Mouse (Mus musculus) limb, embryonic 12.5 days (tissue): ENCODE data around the gene P4ha1. TPM values are rescaled to one million over a fixed set of nuclear protein-coding genes. Genes with fewer than 3 reads are reported as not detected.

Source experiments
- ATAC-seq: fragments of 200-750 bp; cut with Nextera tagmentation; 2 replicates; pipeline ENCODE4 v1.8.0; 2017; ENCODE audit warnings: low read depth, moderate TSS enrichment; ENCODE audit not compliant: insufficient number of reproducible peaks, insufficient read depth, low FRiP score, low TSS enrichment
- H3K27ac ChIP-seq: fragments of 300-500 bp; sonication (generic); 2 replicates; pipeline ENCODE4 v1.5.1; 2016; ENCODE audit warnings: mild to moderate bottlenecking, moderate library complexity
- H3K27me3 ChIP-seq: fragments of 300-500 bp; sonication (generic); 2 replicates; pipeline ENCODE4 v1.6.1; 2016; ENCODE audit warnings: mild to moderate bottlenecking, moderate library complexity
- H3K36me3 ChIP-seq: fragments of 300-500 bp; sonication (generic); 2 replicates; pipeline ENCODE4 v1.6.1; 2016; ENCODE audit warnings: mild to moderate bottlenecking, moderate library complexity
- H3K4me1 ChIP-seq: fragments of 300-500 bp; sonication (generic); replicated peaks from 2 replicates; pipeline ENCODE4 v1.6.1; 2016
- H3K4me2 ChIP-seq: fragments of 300-500 bp; sonication (generic); 2 replicates; pipeline ENCODE4 v1.6.1; 2016; ENCODE audit warnings: mild to moderate bottlenecking, moderate library complexity
- H3K4me3 ChIP-seq: fragments of 300-500 bp; sonication (generic); replicated peaks from 2 replicates; pipeline ENCODE4 v1.5.1; 2016; ENCODE audit warnings: mild to moderate bottlenecking
- H3K9ac ChIP-seq: fragments of 300-500 bp; sonication (generic); replicated peaks from 2 replicates; pipeline ENCODE4 v1.6.1; 2016; ENCODE audit warnings: mild to moderate bottlenecking, moderate library complexity
- H3K9me3 ChIP-seq: fragments of 300-500 bp; sonication (generic); 2 replicates; pipeline ENCODE4 v1.6.1; 2016; ENCODE audit warnings: mild to moderate bottlenecking, moderate library complexity
- WGBS: fragments of 180-500 bp; shearing (Covaris S2); methylation state at CpG from one replicate; pipeline ENCODE4 v1.1.7; 2016; 5-methylcytosine and 5-hydroxymethylcytosine counted together
- polyA plus RNA-seq: library from polyadenylated mRNA; unstranded; fragments of >200 nt; fragmentation: Nextera tagmentation; extraction: Ambion mirVana; gene quantifications from 2 replicates; pipeline ENCODE4 v1.2.1, GENCODE M21; 2016

Gene P4ha1
- polyA plus RNA-seq, 1 experiment from 2014 or later = 65.0 TPM

DNA sequence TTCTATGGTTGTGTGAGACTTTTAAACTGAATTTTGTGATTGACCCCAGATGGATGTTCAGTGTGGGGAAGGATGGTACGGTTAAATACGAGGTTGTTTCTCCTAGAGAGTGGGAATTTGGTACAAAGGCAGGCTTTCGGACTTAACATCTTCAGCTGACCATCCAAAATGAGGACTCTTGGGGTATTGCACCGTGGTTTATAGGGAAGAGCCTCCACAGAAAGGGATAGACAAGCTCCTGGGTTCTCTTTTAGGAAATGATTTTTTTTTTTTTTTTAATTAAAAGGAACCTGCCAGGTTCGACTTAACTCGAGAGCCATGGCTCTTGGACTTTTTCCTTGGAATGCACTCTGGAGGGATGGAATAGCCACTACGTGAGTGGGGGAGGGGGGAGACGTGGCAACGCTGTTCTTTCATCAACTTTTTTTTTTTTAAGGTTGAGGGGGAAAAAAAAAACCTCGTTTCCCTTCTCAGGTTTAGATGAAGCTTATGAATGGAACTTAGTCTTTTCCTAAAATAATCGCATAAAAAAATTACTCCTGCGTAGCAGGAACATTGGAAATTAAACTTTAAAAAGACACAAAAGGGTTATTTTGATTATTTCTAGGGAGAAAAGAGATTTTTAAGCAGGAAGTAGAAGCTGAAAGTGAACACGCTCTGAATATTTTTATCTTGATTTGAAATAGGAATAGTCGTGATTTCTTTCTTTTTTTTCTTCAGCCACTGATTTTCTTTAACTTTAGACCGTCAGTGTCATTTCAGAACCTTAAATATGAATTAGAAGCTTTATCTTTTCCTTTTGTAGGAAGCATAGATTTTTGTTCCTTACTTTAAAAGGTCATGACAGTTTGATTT, 1.4 kb downstream of the P4ha1 start:
- ATAC-seq = no peak
- peaks cover 4% of the 10 kb centered on the region for H3K36me3 ChIP-seq
- peak overlapping the region; percentile 85 for H3K4me3 ChIP-seq
- H3K27me3 ChIP-seq = no peaks in the 10 kb centered on the region
- H3K9me3 ChIP-seq = no peaks in the 10 kb centered on the region
- H3K4me1 ChIP-seq = peaks cover 34% of the 10 kb centered on the region
- WGBS = 16% methylated on average over 15 of the region's 15 CpGs
- peak overlapping the region; percentile 98 for H3K27ac ChIP-seq
- H3K4me2 ChIP-seq = peak overlapping the region; percentile 77
- H3K9ac ChIP-seq = peak overlapping the region; percentile 97

DNA sequence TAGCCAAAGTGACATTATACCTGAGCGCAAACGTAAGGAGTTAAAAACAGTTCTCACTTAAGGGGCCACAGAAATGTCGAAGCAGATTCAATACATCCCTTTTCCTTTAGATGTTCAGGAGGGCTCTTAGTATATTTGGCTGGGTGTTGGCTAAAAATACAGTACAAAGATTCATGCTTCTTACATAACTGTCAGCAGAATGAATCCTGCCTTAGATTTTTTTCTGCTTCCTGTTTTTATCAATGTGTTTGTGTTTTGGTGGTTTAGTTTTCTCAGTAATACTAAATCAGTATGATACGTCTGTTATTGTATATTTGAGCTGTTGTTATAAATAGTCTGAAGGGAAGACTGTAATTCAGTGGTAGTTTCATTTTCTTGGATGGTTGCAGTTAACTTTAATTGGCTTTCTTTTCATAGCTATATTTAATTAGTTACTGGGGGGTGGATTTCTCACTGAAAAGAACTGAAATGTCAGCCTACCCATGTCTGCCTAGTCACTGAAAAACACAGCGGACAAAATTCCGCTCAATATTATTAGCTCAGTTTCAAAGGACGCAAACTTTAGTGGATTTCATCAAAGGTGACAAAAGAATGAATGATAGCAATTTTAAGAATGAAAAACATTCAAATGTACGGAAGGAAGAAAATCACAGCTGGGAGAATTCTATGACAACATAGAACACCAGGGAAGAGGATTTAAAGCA, 3.7 kb downstream of the P4ha1 start:
- no peak overlapping the region for H3K4me3 ChIP-seq
- H3K9me3 ChIP-seq = no peaks in the 10 kb centered on the region
- H3K9ac ChIP-seq = no peak overlapping the region
- no peak for ATAC-seq
- peaks cover 32% of the 10 kb centered on the region for H3K4me1 ChIP-seq
- peaks cover 4% of the 10 kb centered on the region for H3K36me3 ChIP-seq
- H3K27ac ChIP-seq = no peak overlapping the region
- no peaks in the 10 kb centered on the region for H3K27me3 ChIP-seq
- 0 out of 2 replicates have a peak overlapping the region, but pooled peaks have one; percentile 77 for H3K4me2 ChIP-seq
- WGBS = 73% methylated on average over 8 of the region's 8 CpGs

DNA sequence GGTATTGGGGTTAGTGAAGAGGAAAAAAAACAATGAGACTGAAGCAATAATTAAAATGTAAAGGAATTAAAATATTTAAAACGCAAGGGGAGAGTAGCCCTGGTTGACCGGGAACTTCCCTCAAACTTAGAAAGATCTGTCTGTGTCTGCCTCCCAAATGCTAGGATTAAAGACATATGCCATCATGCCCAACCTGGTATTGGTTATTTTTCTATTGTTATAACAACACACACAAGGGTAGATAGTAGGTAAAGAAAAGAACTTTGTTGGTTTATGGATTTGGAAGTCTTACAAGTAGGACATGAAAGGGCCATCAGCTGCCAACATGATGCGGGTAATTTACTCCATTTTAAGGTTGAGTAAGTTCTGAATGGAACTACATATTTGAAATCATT, 4.2 kb downstream of the P4ha1 start:
- no peak overlapping the region for H3K27ac ChIP-seq
- peaks cover 4% of the 10 kb centered on the region for H3K36me3 ChIP-seq
- 93% methylated on average over 3 of the region's 3 CpGs for WGBS
- peaks cover 26% of the 10 kb centered on the region for H3K4me1 ChIP-seq
- H3K4me2 ChIP-seq = no peak overlapping the region
- H3K27me3 ChIP-seq = no peaks in the 10 kb centered on the region
- H3K9ac ChIP-seq = no peak overlapping the region
- no peak for ATAC-seq
- no peaks in the 10 kb centered on the region for H3K9me3 ChIP-seq
- no peak overlapping the region for H3K4me3 ChIP-seq

DNA sequence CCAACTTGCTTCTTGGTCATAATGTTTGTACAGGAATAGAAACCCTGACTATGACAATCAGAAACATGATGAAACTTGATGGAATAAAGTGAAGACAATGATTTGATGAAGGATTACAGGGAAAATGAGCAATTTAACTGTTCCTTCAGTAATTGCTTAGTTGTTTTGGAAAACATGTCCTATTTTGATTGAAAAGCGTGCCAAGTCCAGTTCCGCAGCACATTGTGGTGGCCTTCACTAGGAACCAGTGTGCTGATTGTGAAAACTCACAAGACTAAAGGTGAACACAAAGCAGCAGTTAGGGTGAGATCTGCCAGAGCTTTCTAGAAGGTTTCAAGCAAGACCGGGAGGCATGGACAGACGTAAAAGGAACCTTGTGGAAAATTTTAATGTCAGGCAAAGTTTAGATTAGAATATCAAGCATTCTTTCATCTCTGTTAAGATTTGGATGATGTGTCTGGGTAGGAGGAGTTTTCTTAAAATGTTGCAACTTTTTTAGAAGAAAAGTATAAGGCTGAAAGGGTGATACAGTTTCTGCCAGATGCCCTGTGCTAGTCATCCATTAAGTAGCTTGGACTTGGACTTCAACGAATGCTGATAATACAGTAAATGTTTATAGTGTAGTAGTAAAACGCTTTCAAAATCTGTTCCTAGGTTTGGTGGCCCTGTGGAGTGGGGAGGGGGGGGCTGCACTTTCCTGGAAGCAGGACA, 8.6 kb downstream of the P4ha1 start:
- Histone ChIP-seq H3K27me3 (no peaks in the 10 kb centered on the region), H3K27ac (no peak overlapping the region), H3K9me3 (no peaks in the 10 kb centered on the region), H3K4me3 (no peak overlapping the region), H3K36me3 (peaks cover 4% of the 10 kb centered on the region), H3K4me1 (peaks cover 16% of the 10 kb centered on the region), H3K4me2 (no peak overlapping the region), H3K9ac (no peak overlapping the region)
- ATAC-seq = no peak
- WGBS = 78% methylated on average over 6 of the region's 6 CpGs

DNA sequence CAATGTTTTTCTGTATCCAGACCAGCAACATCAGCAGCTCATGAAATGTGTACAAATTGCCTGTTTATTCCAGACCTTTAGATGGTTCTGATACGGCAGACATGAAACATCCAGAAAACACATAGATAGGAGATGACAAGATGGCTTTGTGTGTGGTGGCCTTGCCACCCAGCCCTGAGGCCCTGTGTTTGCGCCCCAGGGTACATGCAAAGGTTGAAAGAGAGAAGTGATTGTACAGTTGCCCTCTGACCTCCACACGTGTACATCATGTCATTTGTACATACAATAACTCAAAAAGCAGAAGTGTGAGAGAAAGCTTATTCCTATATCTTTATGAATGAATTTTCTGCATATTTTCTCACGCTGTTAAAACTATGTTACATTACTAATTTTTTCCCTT, 10.3 kb downstream of the P4ha1 start:
- 86% methylated on average over 4 of the region's 4 CpGs for WGBS
- no peak overlapping the region for H3K27ac ChIP-seq
- no peak overlapping the region for H3K4me3 ChIP-seq
- H3K9me3 ChIP-seq = no peaks in the 10 kb centered on the region
- no peak overlapping the region for H3K4me2 ChIP-seq
- no peaks in the 10 kb centered on the region for H3K27me3 ChIP-seq
- peaks cover 14% of the 10 kb centered on the region for H3K36me3 ChIP-seq
- H3K9ac ChIP-seq = no peak overlapping the region
- ATAC-seq = no peak
- peaks cover 11% of the 10 kb centered on the region; the same call in 1 of the 2 replicates for H3K4me1 ChIP-seq

DNA sequence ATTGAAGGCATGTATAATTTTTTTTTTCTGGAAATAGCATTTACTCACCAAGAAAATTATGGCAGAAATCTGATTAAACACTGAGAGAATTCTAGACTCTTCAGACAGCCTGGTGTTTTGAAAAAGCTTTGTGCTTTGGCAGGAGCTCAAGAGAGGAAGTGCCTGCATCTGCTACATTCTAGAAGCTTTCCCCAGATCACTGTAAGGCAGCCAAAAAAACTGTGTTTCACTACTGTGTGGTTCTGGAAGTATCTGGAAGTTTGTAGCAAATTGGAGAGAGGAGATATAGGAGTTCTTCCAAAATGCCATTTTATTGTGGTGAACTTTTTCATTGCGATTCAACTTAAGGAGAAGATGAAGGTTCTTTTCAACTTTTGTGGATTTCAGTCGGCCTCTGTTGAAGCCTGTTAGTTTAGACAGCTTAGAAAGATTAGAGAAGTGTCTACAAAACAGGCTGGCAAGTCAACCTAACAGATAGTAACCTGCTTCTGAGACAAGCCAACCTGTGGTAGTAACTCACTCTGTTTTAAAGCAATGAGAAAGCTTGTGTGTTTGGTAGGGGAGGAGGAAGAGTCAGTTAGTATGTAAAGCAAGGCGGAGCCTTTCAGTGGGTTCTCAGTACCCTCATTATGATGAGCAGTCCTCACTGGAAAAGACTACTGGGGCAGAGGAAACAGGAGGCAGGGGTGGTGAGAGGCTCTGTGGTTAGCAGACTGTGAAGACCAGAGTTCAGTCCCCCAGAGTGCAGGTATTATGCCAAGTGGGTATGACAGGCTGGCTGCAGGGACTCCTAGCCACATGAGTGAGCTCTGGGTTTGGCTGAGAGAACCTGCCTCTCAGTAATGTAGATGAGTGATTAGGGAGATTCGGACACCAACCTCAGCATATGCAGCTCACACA, 12.1 kb downstream of the P4ha1 start:
- H3K4me3 ChIP-seq = no peak overlapping the region
- H3K4me2 ChIP-seq = no peak overlapping the region
- H3K4me1 ChIP-seq = peaks cover 11% of the 10 kb centered on the region; the same call in 1 of the 2 replicates
- no peak overlapping the region for H3K9ac ChIP-seq
- H3K27me3 ChIP-seq = no peaks in the 10 kb centered on the region
- H3K27ac ChIP-seq = 0 out of 2 replicates have a peak overlapping the region, but pooled peaks have one; percentile 31
- H3K36me3 ChIP-seq = peaks cover 24% of the 10 kb centered on the region
- no peak for ATAC-seq
- no peaks in the 10 kb centered on the region for H3K9me3 ChIP-seq
- WGBS = 81% methylated on average over 4 of the region's 4 CpGs

DNA sequence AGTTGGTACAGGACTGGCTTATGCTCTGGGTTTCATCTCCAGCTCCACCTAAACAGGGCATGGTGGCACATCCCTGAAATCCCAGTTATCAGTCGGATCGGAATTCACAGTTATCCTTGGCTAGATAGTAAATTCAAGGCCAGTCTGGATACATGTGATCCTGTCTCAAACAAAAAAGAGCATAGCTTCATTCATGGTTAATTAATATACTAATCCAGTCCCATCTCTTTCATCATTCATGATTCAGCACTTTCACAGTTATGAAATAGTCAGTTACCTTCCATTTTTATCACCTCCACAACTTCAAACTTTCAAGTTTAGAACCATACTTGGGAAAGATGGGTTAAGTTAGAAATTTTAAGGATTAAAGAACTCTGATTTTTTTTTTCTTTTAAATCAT, 13.0 kb downstream of the P4ha1 start:
- H3K27me3 ChIP-seq = no peaks in the 10 kb centered on the region
- H3K9ac ChIP-seq = no peak overlapping the region
- H3K36me3 ChIP-seq = peaks cover 33% of the 10 kb centered on the region
- no peak overlapping the region for H3K4me2 ChIP-seq
- H3K27ac ChIP-seq = no peak overlapping the region
- no peaks in the 10 kb centered on the region for H3K9me3 ChIP-seq
- H3K4me1 ChIP-seq = peaks cover 8% of the 10 kb centered on the region; the same call in 1 of the 2 replicates
- no peak overlapping the region for H3K4me3 ChIP-seq
- WGBS = 94% methylated on average over 2 of the region's 2 CpGs
- no peak for ATAC-seq

DNA sequence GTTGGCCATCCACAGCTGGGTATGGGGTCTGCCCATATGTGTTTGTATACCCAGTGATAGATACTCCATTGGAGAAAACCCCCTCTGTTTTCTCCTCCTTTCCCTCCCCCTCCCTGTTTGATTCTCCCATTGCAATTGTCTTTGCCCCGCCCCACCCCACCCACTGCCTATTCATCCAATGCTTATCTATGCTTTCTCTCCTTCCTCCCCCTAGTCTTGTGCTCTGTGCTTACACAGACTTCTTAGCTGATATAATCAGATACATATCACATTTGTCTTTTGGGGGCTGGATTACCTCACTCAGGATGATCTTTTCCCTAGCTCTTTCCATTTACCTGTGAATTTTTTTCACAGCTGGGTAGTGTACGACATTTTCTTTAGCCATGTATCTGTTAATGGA, 23.5 kb downstream of the P4ha1 start:
- Histone ChIP-seq H3K36me3 (peaks cover 86% of the 10 kb centered on the region), H3K4me3 (no peak overlapping the region), H3K9me3 (no peaks in the 10 kb centered on the region), H3K27me3 (no peaks in the 10 kb centered on the region), H3K4me2 (no peak overlapping the region), H3K4me1 (no peaks in the 10 kb centered on the region), H3K9ac (no peak overlapping the region), H3K27ac (no peak overlapping the region)
- WGBS = 93% methylated on average over 2 of the region's 2 CpGs
- no peak; the same call in 1 of the 2 replicates for ATAC-seq

DNA sequence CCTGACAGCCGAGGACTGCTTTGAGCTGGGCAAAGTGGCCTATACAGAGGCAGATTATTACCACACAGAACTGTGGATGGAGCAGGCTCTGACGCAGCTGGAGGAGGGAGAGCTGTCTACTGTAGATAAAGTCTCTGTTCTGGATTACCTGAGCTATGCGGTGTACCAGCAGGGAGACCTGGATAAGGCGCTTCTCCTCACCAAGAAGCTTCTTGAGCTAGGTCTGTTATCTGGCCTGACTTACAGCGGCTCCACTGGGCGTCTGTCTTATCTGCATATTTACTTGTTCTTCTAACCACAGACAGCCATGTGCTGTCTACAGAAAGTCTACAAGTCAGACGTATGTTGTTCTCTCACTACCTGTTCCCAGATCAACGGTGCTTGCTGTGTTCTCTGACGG, 25.1 kb downstream of the P4ha1 start:
- 94% methylated on average over 9 of the region's 9 CpGs for WGBS
- no peak overlapping the region for H3K9ac ChIP-seq
- no peak overlapping the region for H3K4me3 ChIP-seq
- H3K27ac ChIP-seq = no peak overlapping the region
- H3K36me3 ChIP-seq = peaks cover 88% of the 10 kb centered on the region
- ATAC-seq = no peak
- H3K9me3 ChIP-seq = no peaks in the 10 kb centered on the region
- no peaks in the 10 kb centered on the region for H3K27me3 ChIP-seq
- no peak overlapping the region for H3K4me2 ChIP-seq
- H3K4me1 ChIP-seq = no peaks in the 10 kb centered on the region

DNA sequence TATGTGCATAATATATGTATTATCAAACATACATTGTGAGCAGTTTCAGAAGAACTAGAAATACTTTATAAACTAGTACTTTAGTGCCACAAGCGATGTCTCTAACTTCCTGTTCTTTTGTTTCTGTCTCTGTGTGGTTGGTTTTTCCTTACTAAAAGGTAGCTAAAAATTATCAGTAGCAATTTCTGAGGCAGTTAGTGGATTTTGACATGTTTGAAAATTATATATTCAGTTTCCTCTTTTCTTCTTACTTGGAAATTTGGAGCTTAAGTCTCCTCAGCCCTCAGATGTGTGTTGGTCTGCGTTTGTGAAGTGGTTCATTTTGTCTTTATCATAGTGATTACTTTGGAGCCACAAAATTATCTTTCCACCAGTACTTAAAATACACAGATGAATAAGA, 26.4 kb downstream of the P4ha1 start:
- H3K27me3 ChIP-seq = no peaks in the 10 kb centered on the region
- peaks cover 89% of the 10 kb centered on the region for H3K36me3 ChIP-seq
- H3K4me2 ChIP-seq = no peak overlapping the region
- WGBS = 98% methylated on average over 2 of the region's 2 CpGs
- H3K4me1 ChIP-seq = no peaks in the 10 kb centered on the region
- H3K9ac ChIP-seq = no peak overlapping the region
- H3K27ac ChIP-seq = no peak overlapping the region
- no peak for ATAC-seq
- no peaks in the 10 kb centered on the region for H3K9me3 ChIP-seq
- no peak overlapping the region for H3K4me3 ChIP-seq
